Mouse (Mus musculus) Patski (cell line): ENCODE data around the gene Slc6a6. TPM values are rescaled to one million over a fixed set of nuclear protein-coding genes. Genes with fewer than 3 reads are reported as not detected.

ENCODE experiments used
- ATAC-seq: fragments of 100-300 bp; one replicate; pipeline ENCODE4 v1.8.0; 2021
- CTCF ChIA-PET: fragments of 350-600 bp; sonication (Branson Sonifier 250); formaldehyde crosslinking; loops from one replicate; lab custom pipeline; 2022; ENCODE audit warnings: inconsistent platforms; lab: Charles Lee
- POLR2A ChIA-PET: fragments of 350-600 bp; sonication (Branson Sonifier 250); formaldehyde crosslinking; loops from one replicate; lab custom pipeline; 2022; ENCODE audit warnings: antibody characterized with exemption, inconsistent platforms; lab: Charles Lee
- DNase-seq: peaks from one replicate; pipeline ENCODE4 v3.0.0-alpha.2; 2011; ENCODE audit warnings: low read depth, low spot score
- H3K27me3 ChIP-seq: fragments of 371-371 bp; one replicate; pipeline ENCODE4 v1.5.1; 2021
- CTCF ChIP-seq: fragments of 100-300 bp; IDR thresholded peaks from one replicate; pipeline ENCODE4 v1.5.1; 2021
- in situ Hi-C: fragments of 300-500 bp; cut with MboI; formaldehyde crosslinking; loops from 3 replicates; pipeline ENCODE4 v1.11.1; 2018; ENCODE audit warnings: low pct_unique_long_range_greater_than_20kb, mixed read lengths
- polyA plus RNA-seq: library from polyadenylated mRNA; unstranded; gene quantifications from one replicate; pipeline ENCODE4 v1.2.3, GENCODE M21; 2021

Gene Slc6a6
- polyA plus RNA-seq, 1 experiment from 2014 or later, result 497 TPM

DNA sequence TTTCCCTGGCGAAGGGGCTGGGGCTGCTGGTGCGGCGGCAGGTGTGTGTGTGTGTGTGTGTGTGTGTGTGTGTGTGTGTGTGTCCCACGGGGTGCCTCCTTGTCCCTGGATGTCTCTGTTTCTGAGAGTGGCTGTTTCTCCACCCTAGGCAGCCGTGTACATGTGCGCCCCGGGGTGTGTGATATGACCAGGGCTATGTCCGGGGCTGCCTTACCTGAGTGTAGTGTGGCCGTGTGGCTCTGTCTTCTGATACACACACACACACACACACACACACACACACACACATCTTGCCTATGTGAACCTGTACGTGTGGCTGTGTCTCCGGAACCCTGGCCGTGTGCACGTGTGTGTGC lies 599 bp downstream of the Slc6a6 start:
- ATAC-seq, result no peak
- in situ Hi-C loops, result no loop called here
- ChIA-PET POLR2A (interaction anchor here (0.6 to 1.9 kb wide), 13 partner anchors 9 to 949 kb away, joined by 3 to 7 read pairs (median 3); no protein-coding TSS in a partner anchor), CTCF (interaction anchor here (0.7 to 3.8 kb wide), 4 partner anchors 17 to 108 kb away, joined by 3 to 21 read pairs (median 4); no protein-coding TSS in a partner anchor)
- no peaks in the 10 kb centered on the region for H3K27me3 ChIP-seq
- TF ChIP-seq CTCF, result no peak
- DNase-seq, result no peak

DNA sequence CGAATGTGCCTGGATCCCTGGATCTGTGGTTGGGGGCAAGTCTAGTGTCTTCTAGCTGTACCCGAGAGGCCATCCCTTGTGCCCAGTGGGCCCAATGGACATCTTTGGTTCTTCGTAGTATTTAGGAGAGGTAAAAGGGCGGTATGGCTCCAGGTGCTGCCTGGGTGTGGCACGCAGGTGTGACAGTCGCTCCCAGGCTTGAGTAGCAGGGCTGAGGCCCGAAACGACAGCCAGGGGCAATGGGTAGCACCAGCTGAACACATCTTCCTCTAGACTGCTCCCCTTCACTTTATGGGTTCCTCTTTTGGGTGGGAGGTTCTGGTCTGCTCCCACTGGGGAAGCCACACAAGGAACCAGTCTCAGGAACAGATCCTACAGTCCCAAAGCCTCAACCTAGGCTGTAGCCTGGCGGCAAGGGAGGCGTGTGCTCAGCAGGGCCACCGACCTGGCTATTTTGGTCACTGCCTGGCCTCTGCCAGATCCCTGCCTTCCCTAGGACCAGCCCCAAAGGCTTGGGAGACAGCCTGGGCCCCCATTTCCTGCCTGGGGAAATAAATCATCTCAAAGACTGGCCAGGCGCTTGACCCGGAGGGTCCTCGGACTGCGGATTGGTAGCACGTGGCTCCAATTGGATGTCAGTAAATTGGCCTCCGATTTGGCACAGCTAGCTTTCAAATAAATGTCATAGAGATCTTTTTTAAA lies 1.1 kb downstream of the Slc6a6 start:
- no peak for TF ChIP-seq CTCF
- CTCF ChIA-PET, result interaction anchor here (1.0 to 3.8 kb wide), 6 partner anchors 36 to 158 kb away, joined by 3 to 21 read pairs (median 4); no protein-coding TSS in a partner anchor
- ATAC-seq (no peak), DNase-seq (no peak)
- in situ Hi-C loops, result loop anchor here (5.0 kb wide), 2 partner anchors 57 to 98 kb away; no protein-coding TSS in a partner anchor
- no peaks in the 10 kb centered on the region for H3K27me3 ChIP-seq
- POLR2A ChIA-PET, result interaction anchor here (0.6 to 2.1 kb wide), 18 partner anchors 9 to 157 kb away, joined by 3 to 12 read pairs (median 4); no protein-coding TSS in a partner anchor

DNA sequence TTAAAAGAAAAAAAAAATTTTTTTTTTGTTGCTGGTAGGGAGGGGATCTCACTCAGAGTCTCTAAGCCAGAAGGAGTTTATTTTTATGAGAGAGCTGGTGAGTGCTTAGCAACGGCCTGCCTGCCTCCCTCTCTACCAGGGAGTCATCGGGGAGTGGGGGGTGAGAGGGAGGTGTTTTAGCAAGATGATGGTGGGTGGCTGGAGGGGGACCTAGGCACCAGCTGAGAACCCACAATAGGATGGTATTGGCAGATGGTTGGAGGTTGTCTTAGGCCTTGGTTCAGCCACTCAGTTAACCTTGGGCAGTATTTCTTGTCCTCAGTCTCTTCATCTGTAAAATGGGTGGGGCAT lies 1.7 kb downstream of the Slc6a6 start:
- ATAC-seq (no peak), DNase-seq (no peak)
- in situ Hi-C loops, result loop anchor here (5.0 kb wide), 2 partner anchors 57 to 98 kb away; no protein-coding TSS in a partner anchor
- H3K27me3 ChIP-seq, result no peaks in the 10 kb centered on the region
- TF ChIP-seq CTCF, result no peak
- POLR2A ChIA-PET, result interaction anchor here (0.9 to 2.5 kb wide), 12 partner anchors 15 to 158 kb away, joined by 3 to 12 read pairs (median 4); no protein-coding TSS in a partner anchor
- CTCF ChIA-PET, result interaction anchor here (0.9 to 3.8 kb wide), 8 partner anchors 30 to 158 kb away, joined by 3 to 21 read pairs (median 4); no protein-coding TSS in a partner anchor

DNA sequence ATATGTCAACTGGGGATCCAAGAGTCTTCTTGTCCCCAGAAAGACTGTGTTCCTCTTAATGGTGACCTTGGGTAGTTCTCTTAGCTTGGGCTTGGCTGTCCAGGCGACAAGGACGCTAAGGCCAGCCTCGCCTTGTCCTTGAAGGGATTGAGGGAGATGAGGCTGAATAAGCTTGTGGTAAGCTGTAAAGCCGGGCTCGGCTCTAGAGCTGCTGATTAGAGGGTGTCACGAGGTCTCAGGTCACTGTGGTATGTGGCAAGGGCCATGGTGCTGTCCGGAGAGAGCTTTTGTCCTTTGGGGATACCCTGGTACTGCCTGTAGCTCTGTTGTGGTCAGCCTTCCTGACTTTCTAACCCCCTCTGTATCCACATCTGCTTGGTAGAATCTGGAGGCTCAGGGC lies 2.0 kb downstream of the Slc6a6 start:
- H3K27me3 ChIP-seq, result no peaks in the 10 kb centered on the region
- no peak for DNase-seq
- CTCF ChIA-PET, result interaction anchor here (0.9 to 3.8 kb wide), 10 partner anchors 17 to 159 kb away, joined by 3 to 21 read pairs (median 4); no protein-coding TSS in a partner anchor
- POLR2A ChIA-PET, result interaction anchor here (0.9 to 2.5 kb wide), 15 partner anchors 8 to 158 kb away, joined by 3 to 12 read pairs (median 4); no protein-coding TSS in a partner anchor
- no peak for ATAC-seq
- TF ChIP-seq CTCF, result no peak
- in situ Hi-C loops, result loop anchor here (5.0 kb wide), 2 partner anchors 56 to 99 kb away; no protein-coding TSS in a partner anchor

DNA sequence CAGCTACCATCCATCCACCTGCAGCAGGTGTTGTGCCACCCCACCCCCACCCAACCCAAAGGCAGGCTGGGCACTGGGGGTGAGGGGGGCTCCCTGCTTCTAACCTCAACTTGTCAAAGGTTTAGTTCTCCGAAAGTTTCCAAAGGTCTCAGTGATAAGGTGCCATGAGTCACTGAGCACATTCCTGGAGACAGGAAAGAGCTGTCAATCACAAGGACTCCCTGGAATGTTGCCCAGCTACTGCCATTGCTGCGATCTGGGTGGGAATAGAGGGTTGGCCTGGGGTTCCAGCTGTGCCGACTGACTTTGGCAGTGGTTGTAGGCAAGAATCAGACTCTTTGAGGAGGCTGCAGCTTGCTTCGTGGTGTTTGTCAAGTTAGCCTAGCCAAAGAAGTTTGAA lies 2.7 kb downstream of the Slc6a6 start:
- in situ Hi-C loops, result loop anchor here (5.0 kb wide), 2 partner anchors 56 to 99 kb away; no protein-coding TSS in a partner anchor

DNA sequence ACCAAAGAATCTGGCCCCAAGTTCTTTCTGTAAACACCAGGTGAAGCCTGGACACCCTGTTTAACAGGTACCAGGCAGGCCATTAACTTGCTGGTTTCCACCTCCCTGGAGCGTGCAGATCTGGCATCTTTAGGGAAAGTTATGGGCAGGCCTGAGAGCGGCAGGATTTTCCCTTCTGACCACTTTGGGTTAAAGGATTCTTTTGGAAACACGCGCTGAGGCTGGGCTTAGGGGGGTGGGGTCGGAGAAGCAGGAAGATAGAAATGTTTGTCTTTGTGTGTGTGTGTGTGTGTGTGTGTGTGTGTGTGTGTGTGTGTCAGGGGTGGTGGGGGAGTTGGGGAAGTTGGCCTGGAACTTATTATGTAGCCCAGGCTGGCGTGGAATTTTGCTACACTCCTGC lies 4.2 kb downstream of the Slc6a6 start:
- POLR2A ChIA-PET, result interaction anchor here (1.5 to 2.5 kb wide), 2 partner anchors 35 to 155 kb away, joined by 3 to 6 read pairs; no protein-coding TSS in a partner anchor
- CTCF ChIA-PET, result interaction anchor here (1.0 kb wide), 1 partner anchor 160 kb away, joined by 4 read pairs; no protein-coding TSS in a partner anchor
- in situ Hi-C loops, result loop anchor here (5.0 kb wide), 2 partner anchors 54 to 101 kb away; no protein-coding TSS in a partner anchor
- ATAC-seq, result no peak
- H3K27me3 ChIP-seq, result no peaks in the 10 kb centered on the region
- no peak for DNase-seq
- TF ChIP-seq CTCF, result no peak

More for the DNA sequence above, 2.7 kb downstream of the Slc6a6 start:
- ChIA-PET CTCF (interaction anchor here (1.1 to 3.8 kb wide), 8 partner anchors 18 to 159 kb away, joined by 3 to 21 read pairs (median 4); no protein-coding TSS in a partner anchor), POLR2A (interaction anchor here (0.7 to 2.5 kb wide), 13 partner anchors 7 to 159 kb away, joined by 3 to 12 read pairs (median 4); no protein-coding TSS in a partner anchor)
- no peak for TF ChIP-seq CTCF
- no peak for DNase-seq
- ATAC-seq, result no peak
- no peaks in the 10 kb centered on the region for H3K27me3 ChIP-seq

DNA sequence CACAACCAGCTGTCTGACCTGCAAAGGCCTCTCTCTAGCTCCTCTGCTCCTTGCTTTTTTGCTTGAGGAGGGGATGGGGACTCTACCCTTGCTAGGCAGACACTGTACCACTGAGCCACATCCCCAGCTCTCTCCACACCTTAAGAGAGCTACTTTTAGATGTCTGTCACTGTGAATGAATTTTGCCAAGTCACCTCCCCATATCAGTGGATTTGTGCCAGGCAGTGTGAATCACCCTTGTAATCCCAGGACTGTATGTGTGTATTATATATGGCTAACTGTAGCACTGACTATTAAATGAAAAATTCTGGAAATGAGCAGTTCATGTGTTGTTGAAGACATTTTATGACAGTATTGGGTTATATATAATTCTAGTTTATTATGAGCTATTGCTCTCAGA lies 5.4 kb downstream of the Slc6a6 start:
- ChIA-PET CTCF (interaction anchor here (0.8 to 1.2 kb wide), 4 partner anchors 13 to 47 kb away, joined by 3 read pairs; no protein-coding TSS in a partner anchor), POLR2A (interaction anchor here (0.6 to 1.5 kb wide), 8 partner anchors 8 to 147 kb away, joined by 3 to 4 read pairs (median 3); no protein-coding TSS in a partner anchor)
- no peaks in the 10 kb centered on the region for H3K27me3 ChIP-seq
- TF ChIP-seq CTCF, result no peak
- no peak for ATAC-seq
- in situ Hi-C loops, result loop anchor here (5.0 kb wide), 2 partner anchors 53 to 102 kb away; no protein-coding TSS in a partner anchor
- DNase-seq, result no peak

DNA sequence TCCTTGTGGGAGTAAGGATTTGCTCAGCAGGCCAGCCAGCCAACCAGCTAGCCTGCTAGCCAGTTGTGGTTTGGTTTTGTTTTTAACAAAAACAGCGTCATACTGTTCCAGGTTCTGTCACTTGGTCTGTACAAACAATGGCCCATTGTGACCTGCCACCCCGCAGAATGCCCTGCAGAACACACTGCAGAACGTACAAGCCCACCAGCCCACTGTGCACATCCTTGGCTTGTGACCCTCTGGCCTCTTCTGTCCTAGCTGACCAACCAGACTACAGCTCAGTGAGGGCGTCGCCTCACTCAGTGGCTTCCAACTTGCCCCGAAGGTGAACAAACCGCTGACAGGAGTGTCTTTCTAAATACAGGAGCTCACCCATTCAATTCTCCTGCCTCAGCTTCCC lies 6.4 kb downstream of the Slc6a6 start:
- CTCF ChIA-PET, result interaction anchor here (0.8 kb wide), 2 partner anchors 12 to 46 kb away, joined by 3 read pairs; no protein-coding TSS in a partner anchor
- DNase-seq (no peak), ATAC-seq (no peak)
- POLR2A ChIA-PET, result interaction anchor here (1.3 to 1.5 kb wide), 3 partner anchors 12 to 56 kb away, joined by 4 read pairs; no protein-coding TSS in a partner anchor
- in situ Hi-C loops, result no loop called here
- TF ChIP-seq CTCF, result no peak
- no peaks in the 10 kb centered on the region for H3K27me3 ChIP-seq

DNA sequence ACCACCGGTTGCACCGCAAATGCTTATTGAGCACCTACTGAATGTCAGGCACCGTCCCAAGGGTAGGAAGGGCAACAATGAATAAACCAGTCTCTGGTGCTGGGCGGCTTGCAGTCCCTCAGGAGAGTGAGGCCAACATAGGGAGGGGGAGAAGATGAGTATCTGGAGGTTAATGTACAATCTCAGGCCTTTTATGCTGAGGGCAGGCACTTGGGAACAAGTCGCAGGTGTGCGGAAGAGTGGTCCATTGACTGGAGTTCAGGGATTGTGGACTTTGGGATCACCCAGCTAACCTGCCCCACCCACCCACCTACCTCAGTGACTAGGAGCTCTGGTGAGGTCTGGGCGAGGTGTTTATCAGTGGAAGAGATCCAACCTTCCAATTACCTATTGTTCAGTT lies 6.8 kb downstream of the Slc6a6 start:
- DNase-seq, result no peak
- in situ Hi-C loops, result no loop called here
- ATAC-seq, result no peak
- no peak for TF ChIP-seq CTCF
- H3K27me3 ChIP-seq, result no peaks in the 10 kb centered on the region
- POLR2A ChIA-PET, result interaction anchor here (1.4 to 1.5 kb wide), 2 partner anchors 12 to 56 kb away, joined by 4 read pairs; no protein-coding TSS in a partner anchor
- CTCF ChIA-PET, result no interaction called here

DNA sequence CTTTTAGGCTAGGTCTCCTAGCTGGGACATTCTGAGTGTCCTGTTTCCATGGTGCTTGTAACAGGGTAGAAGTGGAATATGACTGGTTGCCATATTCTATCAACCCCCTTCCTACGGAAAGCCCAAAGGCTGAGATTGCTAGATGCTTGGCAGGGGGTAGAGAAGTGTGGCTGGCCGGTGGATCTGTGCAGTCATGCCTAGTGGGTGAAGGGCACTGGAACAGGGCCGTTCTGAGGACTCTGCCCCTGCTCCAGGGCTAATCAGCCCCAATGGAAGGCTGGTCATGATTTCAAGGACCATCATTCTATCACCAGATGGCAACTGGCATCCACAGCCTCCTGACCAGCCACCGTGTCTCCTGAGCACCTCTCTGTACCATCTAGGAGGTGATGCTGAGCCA lies 7.7 kb downstream of the Slc6a6 start:
- CTCF ChIA-PET, result no interaction called here
- TF ChIP-seq CTCF, result no peak
- H3K27me3 ChIP-seq, result no peaks in the 10 kb centered on the region
- in situ Hi-C loops, result no loop called here
- no peak for ATAC-seq
- DNase-seq, result no peak
- POLR2A ChIA-PET, result interaction anchor here (0.6 to 1.4 kb wide), 2 partner anchors 11 to 48 kb away, joined by 4 read pairs; no protein-coding TSS in a partner anchor
